Comparison of ENCODE assay signal across 13 mouse cellular contexts in the genomic region with DNA sequence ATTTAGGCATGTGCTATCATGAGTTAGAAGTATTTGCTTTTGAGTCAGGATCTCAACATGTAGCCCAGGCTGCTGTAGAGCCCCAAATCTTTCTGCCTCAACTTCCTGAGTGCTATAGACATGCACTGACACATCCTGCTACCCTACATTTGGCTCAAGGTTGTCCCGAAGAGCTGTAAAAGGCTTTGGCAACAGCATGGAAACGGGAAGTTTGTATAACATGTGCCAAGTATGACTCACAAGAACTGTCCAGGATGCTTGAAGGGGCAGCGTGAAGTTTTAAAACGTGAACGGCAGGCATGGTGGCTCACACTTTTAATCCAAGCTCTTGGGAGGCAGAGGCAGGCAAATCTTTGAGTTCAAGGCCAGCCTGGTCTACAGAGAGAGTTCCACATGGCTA. TPM values are rescaled to one million over a fixed set of nuclear protein-coding genes. Genes with fewer than 3 reads are reported as not detected.
A peak's percentile ranks its signal among the peaks of the same experiment; 100 is the strongest.
DNase-seq lines count a peak whose midpoint lies in the region; ATAC-seq and TF ChIP-seq lines count a peak whose summit lies in the region.
"Had no signal": no experiment of that assay in that cellular context is flagged by ENCODE, and none has a peak within 500 bp of the region (broad histone marks: within the 10 kb centered on the region; RNA-seq: fewer than 3 reads in every experiment).

No protein-coding gene starts in this region.

- H3K4me2 ChIP-seq in heart, embryonic 15.5 days: no peak overlapping the region
- no peak overlapping the region for H3K4me2 ChIP-seq in stomach, postnatal 0 days (replicated peaks; ENCODE audit: low read depth)
- H3K4me2 ChIP-seq: embryonic facial prominence, embryonic 13.5 days had no signal

- no peaks in the 10 kb centered on the region for H3K27me3 ChIP-seq in heart, adult 2 months (ENCODE audit: control insufficient read depth, insufficient read depth, low read length)
- no peaks in the 10 kb centered on the region for H3K27me3 ChIP-seq in heart, embryonic 15.5 days
- H3K27me3 ChIP-seq in stomach, postnatal 0 days (ENCODE audit: control insufficient read depth, insufficient read depth, low read length): no peaks in the 10 kb centered on the region
- H3K27me3 ChIP-seq: embryonic facial prominence, embryonic 13.5 days had no signal

- DNase-seq in heart, adult 8-10 months (ENCODE audit: low spot score): peak; percentile 63
- DNase-seq in heart, adult 2 months: no peak
- DNase-seq in lung, adult 18-20 months: peak; percentile 24 to 63
- no peak for DNase-seq in lung, adult 2 months
- no peak for DNase-seq in stomach, postnatal 0 days (ENCODE audit: low spot score)
- no peak for DNase-seq in right cerebral cortex, postnatal 36 days (ENCODE audit: low spot score in 2 of 2)
- DNase-seq in thymus, adult 18-20 months: no peak
- DNase-seq: cerebellum, adult 9-11 months; forebrain, postnatal 0 days; left cerebral cortex, postnatal 4 days had no signal

- no peak for TF ChIP-seq CTCF in heart, adult 2 months (IDR thresholded peaks at IDR 0.05)
- no peak for TF ChIP-seq CTCF in lung, adult 2 months (IDR thresholded peaks at IDR 0.05; ENCODE audit: insufficient read depth, low read length)
- no peak for TF ChIP-seq CTCF in stomach, postnatal 0 days (IDR thresholded peaks at IDR 0.05; ENCODE audit: low read depth)

- H3K27ac ChIP-seq in heart, adult 2 months: no peak overlapping the region
- 0 out of 2 replicates have a peak overlapping the region, but pooled peaks have one; percentile 15 for H3K27ac ChIP-seq in heart, embryonic 15.5 days
- H3K27ac ChIP-seq in stomach, postnatal 0 days (replicated peaks): no peak overlapping the region
- H3K27ac ChIP-seq: embryonic facial prominence, embryonic 13.5 days had no signal

- no peaks in the 10 kb centered on the region for H3K9me3 ChIP-seq in heart, embryonic 15.5 days (replicated peaks)
- no peaks in the 10 kb centered on the region for H3K9me3 ChIP-seq in stomach, postnatal 0 days (ENCODE audit: control insufficient read depth, low read length)
- H3K9me3 ChIP-seq: embryonic facial prominence, embryonic 13.5 days had no signal

- H3K79me2 ChIP-seq in heart, adult 2 months (replicated peaks; ENCODE audit: control insufficient read depth, insufficient read depth, low read length): no peaks in the 10 kb centered on the region

- no peak for TF ChIP-seq POLR2A in heart, adult 2 months (IDR thresholded peaks at IDR 0.05; ENCODE audit: insufficient read depth, low read depth, low read length)
- no peak for TF ChIP-seq POLR2A in lung, adult 2 months (IDR thresholded peaks at IDR 0.05; ENCODE audit: borderline replicate concordance, extremely low read depth, low read depth, low read length)

- intact Hi-C loops in heart, adult 2 months (cut with DNase I): no loop called here

- ATAC-seq in heart, embryonic 15.5 days (replicated peaks; ENCODE audit: insufficient number of reproducible peaks, insufficient read depth, low FRiP score, low read depth): peak; percentile 54; the same call in 1 of the 2 replicates
- peak; percentile 32; the same call in 1 of the 2 replicates for ATAC-seq in stomach, postnatal 0 days (ENCODE audit: low FRiP score, low TSS enrichment)
- ATAC-seq: forebrain, postnatal 0 days had no signal

- WGBS in heart, adult 2 months: 24% methylated on average over 5 of the region's 5 CpGs
- 16% methylated on average over 5 of the region's 5 CpGs for WGBS in lung, adult 2 months
- 56% methylated on average over 5 of the region's 5 CpGs for WGBS in heart, embryonic 15.5 days
- 18% methylated on average over 5 of the region's 5 CpGs for WGBS in stomach, postnatal 0 days

- H3K4me1 ChIP-seq in heart, adult 2 months (ENCODE audit: control insufficient read depth, insufficient read depth, low read length): peaks cover 10% of the 10 kb centered on the region
- H3K4me1 ChIP-seq in lung, adult 2 months (ENCODE audit: control insufficient read depth, insufficient read depth, low read length): peaks cover 3% of the 10 kb centered on the region; the same call in 1 of the 2 replicates
- H3K4me1 ChIP-seq in heart, embryonic 15.5 days (replicated peaks): peaks cover 36% of the 10 kb centered on the region
- peaks cover 4% of the 10 kb centered on the region; the same call in 1 of the 2 replicates for H3K4me1 ChIP-seq in stomach, postnatal 0 days (replicated peaks; ENCODE audit: control insufficient read depth, insufficient read depth)

- no peak overlapping the region for H3K4me3 ChIP-seq in heart, adult 2 months
- no peak overlapping the region for H3K4me3 ChIP-seq in lung, adult 2 months (replicated peaks; ENCODE audit: extremely low read depth, low read depth, low read length)
- H3K4me3 ChIP-seq in heart, embryonic 15.5 days: no peak overlapping the region
- H3K4me3 ChIP-seq in stomach, postnatal 0 days (ENCODE audit: low read depth, low read length): no peak overlapping the region
- H3K4me3 ChIP-seq: embryonic facial prominence, embryonic 13.5 days; myocyte had no signal

- no peak for TF ChIP-seq EP300 in heart, adult 2 months (IDR thresholded peaks at IDR 0.05; ENCODE audit: insufficient read depth, low read depth, low read length)
- TF ChIP-seq EP300 in stomach, postnatal 0 days (optimal IDR thresholded peaks at IDR 0.05): no peak

- H3K9ac ChIP-seq in heart, adult 2 months (ENCODE audit: low read depth, low read length): no peak overlapping the region
- H3K9ac ChIP-seq in heart, embryonic 15.5 days: no peak overlapping the region
- H3K9ac ChIP-seq in stomach, postnatal 0 days (ENCODE audit: low read length): no peak overlapping the region
- H3K9ac ChIP-seq: embryonic facial prominence, embryonic 13.5 days; forebrain, postnatal 0 days had no signal

- H3K36me3 ChIP-seq in heart, adult 2 months (ENCODE audit: control insufficient read depth, insufficient read depth, low read length): no peaks in the 10 kb centered on the region
- no peaks in the 10 kb centered on the region for H3K36me3 ChIP-seq in heart, embryonic 15.5 days
- no peaks in the 10 kb centered on the region for H3K36me3 ChIP-seq in stomach, postnatal 0 days (ENCODE audit: control insufficient read depth, insufficient read depth, low read length)
- H3K36me3 ChIP-seq: embryonic facial prominence, embryonic 13.5 days had no signal

RNA-seq across cellular contexts. Expression of gene Smtn, which starts 19.8 kb away (rescaled TPM):
- 100 to 1,000 TPM; 128 to 185 (median 149) TPM for total RNA-seq in heart, adult 8-10 months (2022)
- 100 to 1,000 TPM; 137 to 154 TPM for total RNA-seq in heart, adult 2 months (2021)
- polyA plus RNA-seq in heart, adult 2 months (2012; rRNA removed): 159 and 167 TPM in 2 replicates
- polyA plus RNA-seq in lung, adult 2 months (2012; rRNA removed): 43.1 and 51.6 TPM in 2 replicates
- 79.2 and 101 TPM in 2 replicates for polyA plus RNA-seq in heart, embryonic 15.5 days (2015; fragmentation: Nextera tagmentation; extraction: Ambion mirVana)
- 103 TPM in 2 replicates for polyA plus RNA-seq in stomach, postnatal 0 days (2015; fragmentation: Nextera tagmentation; extraction: Ambion mirVana)

RNA-seq across cellular contexts. Expression of gene Selenom, which starts 45.7 kb away (rescaled TPM):
- 10 to 100 TPM; 33.5 to 51.0 (median 41.9) TPM for total RNA-seq in heart, adult 8-10 months (2022)
- total RNA-seq in heart, adult 2 months (2021): 10 to 100 TPM; 41.7 to 42.8 TPM
- 67.8 and 78.3 TPM in 2 replicates for polyA plus RNA-seq in heart, adult 2 months (2012; rRNA removed)
- polyA plus RNA-seq in lung, adult 2 months (2012; rRNA removed): 111 and 138 TPM in 2 replicates
- 132 and 138 TPM in 2 replicates for polyA plus RNA-seq in heart, embryonic 15.5 days (2015; fragmentation: Nextera tagmentation; extraction: Ambion mirVana)
- polyA plus RNA-seq in stomach, postnatal 0 days (2015; fragmentation: Nextera tagmentation; extraction: Ambion mirVana): 179 and 191 TPM in 2 replicates

RNA-seq across cellular contexts. Expression of gene Inpp5j, which starts 55.6 kb away (rescaled TPM):
- 10 to 100 TPM; 19.9 to 24.1 (median 22.7) TPM for total RNA-seq in heart, adult 8-10 months (2022)
- 10 to 100 TPM; 23.4 to 23.6 TPM for total RNA-seq in heart, adult 2 months (2021)
- polyA plus RNA-seq in heart, adult 2 months (2012; rRNA removed): 20.1 and 22.2 TPM in 2 replicates
- 2.3 and 2.7 TPM in 2 replicates for polyA plus RNA-seq in lung, adult 2 months (2012; rRNA removed)
- 9.4 and 11.4 TPM in 2 replicates for polyA plus RNA-seq in heart, embryonic 15.5 days (2015; fragmentation: Nextera tagmentation; extraction: Ambion mirVana)
- polyA plus RNA-seq in stomach, postnatal 0 days (2015; fragmentation: Nextera tagmentation; extraction: Ambion mirVana): 2.4 and 2.7 TPM in 2 replicates

Comparison
In these comparisons a context has a peak if more than half of its experiments do, and no peak if none do; other contexts are left out.
1. DNase-seq: peak in heart, adult 8-10 months (single experiment) and lung, adult 18-20 months (2 of 2); none in heart, adult 2 months (0 of 2), lung, adult 2 months (single experiment), stomach, postnatal 0 days (single experiment), right cerebral cortex, postnatal 36 days (0 of 2) and thymus, adult 18-20 months (0 of 2).